Mouse (Mus musculus) adrenal gland, adult 8-10 months (tissue): Measurements from ENCODE around the gene Ppil3. TPM values are rescaled to one million over a fixed set of nuclear protein-coding genes. Genes with fewer than 3 reads are reported as not detected.
A peak's percentile ranks its signal among the peaks of the same experiment; 100 is the strongest.

Source experiments
- DNase-seq: peaks from one replicate; pipeline ENCODE4 v3.0.0; 2022
- total RNA-seq, 4 experiments: library from RNA; stranded (reverse); gene quantifications; 2 replicates each; pipeline ENCODE4 v1.2.4; 2022

Gene Ppil3
- total RNA-seq, 4 experiments from 2014 or later = 37.9 to 44.4 (median 41.1) TPM

GRCm38 (mm10) chr1:58408141-58408540 is 37.1 kb downstream of the Ppil3 start:
- DNase-seq = no peak

- no peak for DNase-seq
Observed at GRCm38 (mm10) chr1:58407321-58407720, 38.0 kb downstream of the Ppil3 start.

- no peak for DNase-seq
Observed at GRCm38 (mm10) chr1:58403745-58404144, 41.5 kb downstream of the Ppil3 start.

GRCm38 (mm10) chr1:58401396-58401795 is 43.9 kb downstream of the Ppil3 start:
- DNase-seq = no peak

- no peak for DNase-seq
Observed at GRCm38 (mm10) chr1:58397731-58398130, 47.6 kb downstream of the Ppil3 start.

- DNase-seq = no peak
Observed at GRCm38 (mm10) chr1:58396179-58396578, 49.1 kb downstream of the Ppil3 start.

- no peak for DNase-seq
Observed at GRCm38 (mm10) chr1:58395341-58395740, 49.9 kb downstream of the Ppil3 start.

GRCm38 (mm10) chr1:58393284-58394195 is 51.7 kb downstream of the Ppil3 start:
- peak; percentile 40 for DNase-seq

- peak; percentile 86 for DNase-seq
Observed at GRCm38 (mm10) chr1:58392652-58393283, 52.5 kb downstream of the Ppil3 start, which contains the start of gene Bzw1. Gene Bzw1, plus strand, starts transcription at chr1:58392898.

- no peak for DNase-seq
Observed at GRCm38 (mm10) chr1:58392268-58392651, 53.0 kb downstream of the Ppil3 start.

- DNase-seq = no peak
Observed at GRCm38 (mm10) chr1:58391421-58392267, 53.6 kb downstream of the Ppil3 start.

GRCm38 (mm10) chr1:58382586-58383281 is 62.6 kb downstream of the Ppil3 start:
- DNase-seq = no peak

Other genes starting within 250 kb of the Ppil3 start
- gene Aox4, start 235.1 kb downstream of the Ppil3 start, total RNA-seq = not detected
- gene Aox2, start 167.2 kb downstream of the Ppil3 start, total RNA-seq = under 1 TPM in 3 of 4 experiments, not detected in 1; 0.06 to 0.15 (median 0.07) TPM
- 100 to 1,000 TPM; 104 to 116 (median 109) TPM for gene Bzw1, start 52.6 kb downstream of the Ppil3 start, total RNA-seq
- 100 to 1,000 TPM in 3 of 4 experiments, 10 to 100 TPM in 1; 95.7 to 222 (median 184) TPM for gene Clk1, start 21.4 kb downstream of the Ppil3 start, total RNA-seq
- 10 to 100 TPM; 20.9 to 27.8 (median 26.4) TPM for gene Nif3l1, start 335 bp downstream of the Ppil3 start, total RNA-seq
- 10 to 100 TPM; 20.9 to 29.4 (median 24.9) TPM for gene Orc2, start 59.6 kb upstream of the Ppil3 start, total RNA-seq
- 10 to 100 TPM; 32.3 to 50.3 (median 43.5) TPM for gene Fam126b, start 140.8 kb upstream of the Ppil3 start, total RNA-seq
- 100 to 1,000 TPM in 3 of 4 experiments, 10 to 100 TPM in 1; 92.6 to 154 (median 113) TPM for gene Ndufb3, start 140.9 kb upstream of the Ppil3 start, total RNA-seq